Mouse (Mus musculus) small intestine, adult 10 weeks (tissue): ENCODE measurements around the gene Gm13287. TPM values are rescaled to one million over a fixed set of nuclear protein-coding genes. Genes with fewer than 3 reads are reported as not detected.

Experiments
- polyA plus RNA-seq: library from polyadenylated mRNA; stranded (reverse); fragments of 350-450 nt; fragmentation: Illumina TruSeq; extraction: RNeasy Lipid Tissue Mini Kit (QIAGEN cat#74804); gene quantifications from one replicate; pipeline ENCODE4 v1.2.3, GENCODE M21; 2014; ENCODE audit warnings: low replicate concordance

The Gm13287 gene
- polyA plus RNA-seq, 1 experiment from 2014 or later: not detected

Other genes with a start within 250 kb of the Gm13287 start
- gene Ifna15, start 245.0 kb upstream of the Gm13287 start, polyA plus RNA-seq: not detected
- not detected for gene Ifna14, start 231.5 kb upstream of the Gm13287 start, polyA plus RNA-seq
- gene Ifna9, start 210.9 kb upstream of the Gm13287 start, polyA plus RNA-seq: not detected
- gene Ifna12, start 199.9 kb upstream of the Gm13287 start, polyA plus RNA-seq: not detected
- gene C87499, start 168.8 kb upstream of the Gm13287 start, polyA plus RNA-seq: not detected
- not detected for gene Ifna13, start 158.8 kb upstream of the Gm13287 start, polyA plus RNA-seq
- not detected for gene Ifna16, start 126.3 kb upstream of the Gm13287 start, polyA plus RNA-seq
- gene Ifna2, start 119.3 kb upstream of the Gm13287 start, polyA plus RNA-seq: not detected
- not detected for gene Ifnab, start 111.9 kb upstream of the Gm13287 start, polyA plus RNA-seq
- not detected for gene Gm26566, start 81.4 kb upstream of the Gm13287 start, polyA plus RNA-seq
- 117 TPM for gene Klhl9, start 80.8 kb upstream of the Gm13287 start, polyA plus RNA-seq
- gene Gm13271, start 48.4 kb upstream of the Gm13287 start, polyA plus RNA-seq: not detected
- gene Gm13283, start 43.1 kb upstream of the Gm13287 start, polyA plus RNA-seq: not detected
- not detected for gene Gm13290, start 29.4 kb upstream of the Gm13287 start, polyA plus RNA-seq
- gene Gm13289, start 26.3 kb upstream of the Gm13287 start, polyA plus RNA-seq: not detected
- gene Gm13272, start 23.4 kb upstream of the Gm13287 start, polyA plus RNA-seq: not detected
- not detected for gene Ifnz, start 21.1 kb upstream of the Gm13287 start, polyA plus RNA-seq
- gene Gm13276, start 17.5 kb upstream of the Gm13287 start, polyA plus RNA-seq: not detected
- not detected for gene Gm13277, start 14.6 kb upstream of the Gm13287 start, polyA plus RNA-seq
- gene Gm13278, start 11.7 kb upstream of the Gm13287 start, polyA plus RNA-seq: not detected
- gene Gm13275, start 8.8 kb upstream of the Gm13287 start, polyA plus RNA-seq: not detected
- gene Gm13279, start 5.9 kb upstream of the Gm13287 start, polyA plus RNA-seq: not detected
- gene Gm13285, start 3.6 kb upstream of the Gm13287 start, polyA plus RNA-seq: not detected
- gene Gm13288, start 2.3 kb downstream of the Gm13287 start, polyA plus RNA-seq: not detected
- gene Ifna7, start 13.0 kb downstream of the Gm13287 start, polyA plus RNA-seq: not detected
- not detected for gene Ifna11, start 16.7 kb downstream of the Gm13287 start, polyA plus RNA-seq
- not detected for gene Ifna6, start 24.2 kb downstream of the Gm13287 start, polyA plus RNA-seq
- not detected for gene Ifna5, start 32.3 kb downstream of the Gm13287 start, polyA plus RNA-seq
- gene Ifna4, start 38.6 kb downstream of the Gm13287 start, polyA plus RNA-seq: not detected
- not detected for gene Ifna1, start 46.8 kb downstream of the Gm13287 start, polyA plus RNA-seq
- gene Ifne, start 76.9 kb downstream of the Gm13287 start, polyA plus RNA-seq: not detected